Mouse (Mus musculus) ovary, postnatal 10 days (tissue): ENCODE measurements around the gene H2-Q1.
"Not testable (repeated sequence)": the region's sequence is repeated elsewhere in the genome, so short reads cannot be mapped to it uniquely, and the experiment has no call there.

Source experiments
- DNase-seq: peaks from one replicate; pipeline ENCODE4 v3.0.0; 2022; ENCODE audit warnings: low spot score

Gene H2-Q1

DNA sequence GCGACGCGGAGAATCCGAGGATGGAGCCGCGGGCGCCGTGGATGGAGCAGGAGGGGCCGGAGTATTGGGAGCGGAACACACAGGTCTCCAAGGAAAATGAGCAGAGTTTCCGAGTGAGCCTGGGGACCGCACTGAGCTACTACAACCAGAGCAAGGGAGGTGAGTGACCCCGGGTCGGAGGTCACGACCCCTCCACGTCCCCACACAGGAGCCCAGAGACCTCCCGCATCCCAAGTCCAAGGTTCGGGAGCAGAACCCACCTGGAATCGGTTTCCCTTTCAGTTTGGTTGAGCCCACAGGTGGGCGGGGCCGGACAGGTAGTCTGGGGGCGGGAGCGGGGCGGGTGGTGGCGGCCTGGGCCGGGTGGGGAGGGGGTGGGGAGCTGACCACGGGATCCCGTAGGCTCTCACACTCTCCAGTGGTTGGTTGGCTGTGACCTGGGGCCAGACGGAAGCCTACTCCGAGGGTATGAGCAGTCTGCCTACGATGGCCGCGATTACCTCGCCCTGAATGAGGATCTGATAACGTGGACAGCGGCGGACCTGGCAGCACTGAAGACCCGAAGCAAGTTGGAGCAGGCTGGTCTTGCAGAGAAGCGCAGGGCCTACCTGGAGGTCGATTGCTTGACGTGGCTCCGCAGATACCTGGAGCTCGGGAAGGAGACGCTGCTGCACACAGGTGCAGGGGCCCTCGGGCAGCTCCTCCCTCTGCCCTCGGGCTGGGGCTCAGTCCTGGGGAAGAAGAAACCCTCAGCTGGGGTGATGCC, 22.7 kb downstream of the H2-Q1 start:
- no peak for DNase-seq

DNA sequence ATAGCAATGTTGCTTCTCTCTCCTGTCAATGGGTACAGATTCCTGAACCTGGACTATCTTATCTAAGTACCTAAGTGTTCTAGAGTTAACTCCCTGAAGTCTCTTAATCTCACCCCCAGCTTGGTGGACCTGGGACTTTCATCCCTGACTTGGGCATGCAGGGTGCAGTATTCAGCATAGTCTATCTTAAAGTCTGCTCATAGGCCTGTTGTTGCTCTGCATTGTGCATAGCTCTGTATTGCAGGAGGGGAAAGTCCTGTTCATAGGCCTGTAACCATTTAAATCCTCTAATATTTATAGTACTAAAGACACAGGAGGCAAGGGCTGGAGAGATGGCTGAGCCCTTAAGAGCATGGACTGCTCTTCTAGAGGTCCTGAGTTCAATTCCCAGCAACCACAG, 27.5 kb downstream of the H2-Q1 start:
- DNase-seq, result not testable (repeated sequence)

DNA sequence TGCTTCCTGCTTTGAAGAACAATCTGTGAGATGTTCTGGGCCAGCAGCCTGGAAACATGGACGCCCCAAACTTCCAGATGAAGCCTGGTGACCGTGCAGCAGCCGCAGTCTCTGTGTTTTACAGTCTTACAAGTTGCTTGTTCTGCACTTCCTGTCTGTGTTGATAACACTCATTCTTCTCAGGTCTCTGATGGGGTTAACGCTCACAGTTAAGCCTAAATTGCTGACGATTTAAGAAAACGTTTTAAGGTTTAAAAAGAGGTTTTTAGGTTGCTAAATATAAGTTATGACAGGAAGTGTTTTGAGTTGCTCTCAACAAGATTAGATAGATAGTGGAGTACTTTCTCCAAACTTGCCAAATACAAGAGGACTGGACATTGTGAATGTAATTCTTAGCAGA, 33.1 kb downstream of the H2-Q1 start:
- DNase-seq, result not testable (repeated sequence)

GRCm38 (mm10) chr17:35354071-35354470, 33.9 kb downstream of the H2-Q1 start:
- no peak for DNase-seq

DNA sequence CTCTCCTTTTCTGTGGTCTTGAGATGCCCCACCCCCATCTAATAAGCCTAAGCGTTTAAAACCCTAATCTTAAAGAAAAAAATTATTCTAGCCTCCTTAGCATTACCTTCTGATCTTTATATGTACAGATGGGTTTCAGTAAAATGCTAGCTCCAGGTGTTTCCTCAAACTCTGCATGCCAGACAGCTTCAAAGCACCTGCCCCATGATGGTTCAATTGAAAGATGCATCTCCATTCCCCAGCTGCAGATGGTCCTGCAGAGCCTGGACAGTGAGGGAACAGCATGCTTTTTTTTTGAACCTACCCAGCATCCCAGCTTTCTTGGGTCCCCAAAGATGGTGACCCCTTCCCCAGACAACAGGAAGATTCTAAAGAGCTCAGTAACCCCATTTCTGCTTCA, 36.9 kb downstream of the H2-Q1 start:
- DNase-seq, result no peak

- no peak for DNase-seq
These were observed 38.7 kb downstream of the H2-Q1 start for GRCm38 (mm10) chr17:35358763-35359469.

DNA sequence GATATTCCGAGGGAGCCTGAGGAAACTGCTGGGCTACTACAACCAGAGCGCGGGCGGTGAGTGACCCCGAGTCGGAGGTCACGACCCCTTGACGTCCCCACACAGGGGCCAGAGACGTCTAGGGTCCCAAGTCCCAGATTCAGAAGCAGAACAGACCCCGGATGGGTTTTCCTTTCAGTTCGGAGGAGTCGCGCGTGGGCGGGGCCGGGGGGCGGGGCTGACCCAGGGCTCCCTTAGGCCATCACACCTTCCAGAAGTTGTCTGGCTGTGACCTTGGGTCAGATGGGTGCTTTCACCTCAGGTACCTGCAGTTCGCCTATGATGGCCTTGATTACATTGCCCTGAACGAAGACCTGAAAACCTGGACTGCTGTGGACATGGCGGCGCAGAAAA, 39.3 kb downstream of the H2-Q1 start:
- no peak for DNase-seq
